Mouse (Mus musculus) midbrain, embryonic 13.5 days (tissue): ENCODE results near the gene Ggn. TPM values are rescaled to one million over a fixed set of nuclear protein-coding genes. Genes with fewer than 3 reads are reported as not detected.
A peak's percentile ranks its signal among the peaks of the same experiment; 100 is the strongest.

Source experiments
- ATAC-seq: fragments of 200-750 bp; cut with Nextera tagmentation; 2 replicates; pipeline ENCODE4 v1.8.0; 2017; ENCODE audit warnings: mild to moderate bottlenecking, moderate TSS enrichment, moderate library complexity
- H3K27ac ChIP-seq: fragments of 300-500 bp; sonication (generic); 2 replicates; pipeline ENCODE4 v1.5.1; 2015; ENCODE audit warnings: inconsistent platforms, mild to moderate bottlenecking, moderate library complexity
- H3K27me3 ChIP-seq: fragments of 300-500 bp; sonication (generic); 2 replicates; pipeline ENCODE4 v1.6.1; 2015; ENCODE audit warnings: mild to moderate bottlenecking, inconsistent platforms
- H3K36me3 ChIP-seq: fragments of 300-500 bp; sonication (generic); 2 replicates; pipeline ENCODE4 v1.6.1; 2015; ENCODE audit warnings: mild to moderate bottlenecking, inconsistent platforms
- H3K4me1 ChIP-seq: fragments of 300-500 bp; sonication (generic); replicated peaks from 2 replicates; pipeline ENCODE4 v1.6.1; 2015; ENCODE audit warnings: inconsistent platforms
- H3K4me2 ChIP-seq: fragments of 300-500 bp; sonication (generic); replicated peaks from 2 replicates; pipeline ENCODE4 v1.6.1; 2015; ENCODE audit warnings: moderate library complexity, mild to moderate bottlenecking, inconsistent platforms
- H3K4me3 ChIP-seq: fragments of 300-500 bp; sonication (generic); replicated peaks from 2 replicates; pipeline ENCODE4 v1.5.1; 2015; ENCODE audit warnings: mild to moderate bottlenecking, inconsistent platforms
- H3K9ac ChIP-seq: fragments of 300-500 bp; sonication (generic); replicated peaks from 2 replicates; pipeline ENCODE4 v1.6.1; 2015; ENCODE audit warnings: mild to moderate bottlenecking, inconsistent platforms
- H3K9me3 ChIP-seq: fragments of 300-500 bp; sonication (generic); 2 replicates; pipeline ENCODE4 v1.6.1; 2016; ENCODE audit warnings: mild to moderate bottlenecking, inconsistent platforms
- WGBS: fragments of 180-500 bp; shearing (Covaris S2); methylation state at CpG from one replicate; pipeline ENCODE4 v1.1.7; 2015; 5-methylcytosine and 5-hydroxymethylcytosine counted together
- polyA plus RNA-seq: library from polyadenylated mRNA; unstranded; fragments of >200 nt; fragmentation: Nextera tagmentation; extraction: Ambion mirVana; gene quantifications from 2 replicates; pipeline ENCODE4 v1.2.1, GENCODE M21; 2015

Ggn gene
- polyA plus RNA-seq, 1 experiment from 2014 or later, result 0.54 TPM

GRCm38 (mm10) chr7:29168121-29168695 is 1.8 kb upstream of the Ggn start:
- Histone ChIP-seq H3K4me2 (peak overlapping the region; percentile 66), H3K9me3 (no peaks in the 10 kb centered on the region), H3K4me3 (peak overlapping the region; percentile 67), H3K27me3 (peaks cover 27% of the 10 kb centered on the region), H3K36me3 (peaks cover 11% of the 10 kb centered on the region), H3K27ac (peak overlapping the region; percentile 87), H3K9ac (peak overlapping the region; percentile 70), H3K4me1 (peaks cover 44% of the 10 kb centered on the region)
- 4% methylated on average over 10 of the region's 10 CpGs for WGBS
- ATAC-seq, result 0 out of 2 replicates have a peak, but pooled peaks have one; percentile 0

GRCm38 (mm10) chr7:29168791-29169230 is 1.2 kb upstream of the Ggn start:
- H3K36me3 ChIP-seq, result peaks cover 17% of the 10 kb centered on the region
- H3K9me3 ChIP-seq, result no peaks in the 10 kb centered on the region
- peak overlapping the region; percentile 70 for H3K9ac ChIP-seq
- 1% methylated on average over 14 of the region's 14 CpGs for WGBS
- H3K4me2 ChIP-seq, result peak overlapping the region; percentile 66
- H3K4me1 ChIP-seq, result peaks cover 44% of the 10 kb centered on the region
- peak overlapping the region; percentile 67 for H3K4me3 ChIP-seq
- peaks cover 33% of the 10 kb centered on the region for H3K27me3 ChIP-seq
- peak; percentile 25 for ATAC-seq
- peak overlapping the region; percentile 87 for H3K27ac ChIP-seq

- H3K36me3 ChIP-seq, result peaks cover 24% of the 10 kb centered on the region
- peaks cover 44% of the 10 kb centered on the region for H3K4me1 ChIP-seq
- peak overlapping the region; percentile 87 for H3K27ac ChIP-seq
- H3K9me3 ChIP-seq, result no peaks in the 10 kb centered on the region
- under 1% methylated on average over 31 of the region's 39 CpGs for WGBS
- peak; percentile 76 for ATAC-seq
- peak overlapping the region; percentile 66 for H3K4me2 ChIP-seq
- H3K4me3 ChIP-seq, result peak overlapping the region; percentile 67
- H3K9ac ChIP-seq, result peak overlapping the region; percentile 70
- H3K27me3 ChIP-seq, result peaks cover 39% of the 10 kb centered on the region
These were observed 562 bp upstream of the Ggn start for GRCm38 (mm10) chr7:29169231-29170065.

GRCm38 (mm10) chr7:29170755-29171561 is 948 bp downstream of the Ggn start:
- H3K4me1 ChIP-seq, result peaks cover 44% of the 10 kb centered on the region
- ATAC-seq, result no peak
- H3K4me2 ChIP-seq, result peak overlapping the region; percentile 66
- peak overlapping the region; percentile 48 for H3K9ac ChIP-seq
- no peak overlapping the region for H3K27ac ChIP-seq
- H3K27me3 ChIP-seq, result peaks cover 47% of the 10 kb centered on the region
- no peaks in the 10 kb centered on the region for H3K9me3 ChIP-seq
- 1% methylated on average over 43 of the region's 43 CpGs for WGBS
- peak overlapping the region; percentile 67 for H3K4me3 ChIP-seq
- peaks cover 39% of the 10 kb centered on the region for H3K36me3 ChIP-seq

- H3K36me3 ChIP-seq, result peaks cover 42% of the 10 kb centered on the region
- peak overlapping the region; percentile 66 for H3K4me2 ChIP-seq
- H3K27me3 ChIP-seq, result peaks cover 47% of the 10 kb centered on the region
- H3K9ac ChIP-seq, result peak overlapping the region; percentile 48
- no peak for ATAC-seq
- WGBS, result 5% methylated on average over 34 of the region's 34 CpGs
- H3K9me3 ChIP-seq, result no peaks in the 10 kb centered on the region
- H3K4me1 ChIP-seq, result peaks cover 44% of the 10 kb centered on the region
- H3K27ac ChIP-seq, result no peak overlapping the region
- H3K4me3 ChIP-seq, result peak overlapping the region; percentile 67
These were observed 1.6 kb downstream of the Ggn start for GRCm38 (mm10) chr7:29171562-29172097.

GRCm38 (mm10) chr7:29172390-29173016 is 2.5 kb downstream of the Ggn start:
- ATAC-seq, result no peak
- 30% methylated on average over 32 of the region's 32 CpGs for WGBS

GRCm38 (mm10) chr7:29178106-29178505 is 8.1 kb downstream of the Ggn start:
- peaks cover 22% of the 10 kb centered on the region for H3K4me1 ChIP-seq
- WGBS, result 94% methylated on average over 4 of the region's 4 CpGs
- H3K27me3 ChIP-seq, result peaks cover 22% of the 10 kb centered on the region
- no peak for ATAC-seq
- H3K27ac ChIP-seq, result no peak overlapping the region
- H3K36me3 ChIP-seq, result peaks cover 40% of the 10 kb centered on the region
- peak overlapping the region; percentile 84; the same call in 1 of the 2 replicates for H3K4me3 ChIP-seq
- H3K4me2 ChIP-seq, result no peak overlapping the region
- H3K9me3 ChIP-seq, result no peaks in the 10 kb centered on the region
- H3K9ac ChIP-seq, result no peak overlapping the region

More at GRCm38 (mm10) chr7:29172390-29173016, 2.5 kb downstream of the Ggn start:
- Histone ChIP-seq H3K27me3 (peaks cover 47% of the 10 kb centered on the region), H3K4me3 (no peak overlapping the region), H3K27ac (no peak overlapping the region), H3K9me3 (no peaks in the 10 kb centered on the region), H3K9ac (0 out of 2 replicates have a peak overlapping the region, but pooled peaks have one; percentile 48), H3K4me2 (0 out of 2 replicates have a peak overlapping the region, but pooled peaks have one; percentile 66), H3K4me1 (peaks cover 39% of the 10 kb centered on the region), H3K36me3 (peaks cover 46% of the 10 kb centered on the region)

GRCm38 (mm10) chr7:29179323-29179722 is 9.3 kb downstream of the Ggn start:
- Histone ChIP-seq H3K9ac (peak overlapping the region; percentile 86), H3K4me1 (peaks cover 22% of the 10 kb centered on the region), H3K36me3 (peaks cover 27% of the 10 kb centered on the region), H3K4me2 (peak overlapping the region; percentile 92), H3K27me3 (peaks cover 9% of the 10 kb centered on the region), H3K27ac (no peak overlapping the region), H3K9me3 (no peaks in the 10 kb centered on the region), H3K4me3 (peak overlapping the region; percentile 84)
- WGBS, result 57% methylated on average over 7 of the region's 7 CpGs
- ATAC-seq, result no peak

GRCm38 (mm10) chr7:29180077-29180853 is 10.3 kb downstream of the Ggn start, which contains the start of gene Psmd8:
Gene Psmd8 (minus strand): TSS chr7:29180701.
- under 1% methylated on average over 62 of the region's 62 CpGs for WGBS
- H3K4me1 ChIP-seq, result peaks cover 22% of the 10 kb centered on the region
- H3K27me3 ChIP-seq, result no peaks in the 10 kb centered on the region; the same call in 1 of the 2 replicates
- peaks cover 18% of the 10 kb centered on the region for H3K36me3 ChIP-seq
- peak within 1 kb of the TSS; percentile 86 for H3K9ac ChIP-seq
- H3K4me3 ChIP-seq, result peak within 1 kb of the TSS; percentile 84
- no peaks in the 10 kb centered on the region for H3K9me3 ChIP-seq
- ATAC-seq, result peak; percentile 96
- H3K4me2 ChIP-seq, result peak within 1 kb of the TSS; percentile 92
- H3K27ac ChIP-seq, result peak within 1 kb of the TSS; percentile 79

- Histone ChIP-seq H3K4me2 (peak overlapping the region; percentile 92), H3K4me3 (peak overlapping the region; percentile 84), H3K4me1 (peaks cover 22% of the 10 kb centered on the region), H3K36me3 (peaks cover 12% of the 10 kb centered on the region), H3K27me3 (no peaks in the 10 kb centered on the region), H3K27ac (peak overlapping the region; percentile 71), H3K9ac (no peak overlapping the region), H3K9me3 (no peaks in the 10 kb centered on the region)
- ATAC-seq, result peak; percentile 50
- 40% methylated on average over 5 of the region's 5 CpGs for WGBS
These were observed 10.8 kb downstream of the Ggn start for GRCm38 (mm10) chr7:29180854-29181236.
